Mouse (Mus musculus): Measurements from ENCODE around the gene Caly. TPM values are rescaled to one million over a fixed set of nuclear protein-coding genes. Genes with fewer than 3 reads are reported as not detected.

Gene Caly
- total RNA-seq, 4 experiments from 2014 or later = 0.29 to 0.78 (median 0.47) TPM

DNA sequence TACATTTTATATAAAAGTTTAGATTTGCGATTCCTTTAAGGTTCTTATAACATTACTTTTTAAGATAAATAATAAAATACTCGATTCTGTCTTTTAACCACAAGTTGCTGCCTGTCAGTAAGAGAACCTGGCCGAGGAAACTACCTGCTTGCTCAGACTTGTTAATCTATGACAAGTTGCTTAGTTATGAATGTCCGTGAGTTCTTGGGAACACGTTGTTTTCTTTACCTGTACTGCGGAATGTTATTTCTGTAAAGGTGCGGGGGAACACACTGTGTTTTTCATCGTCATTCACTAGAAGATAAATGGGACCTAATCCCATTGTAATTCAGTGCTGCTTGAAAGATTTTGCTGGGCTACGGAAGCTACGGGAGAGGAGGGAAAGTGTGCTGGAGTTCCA, 8.3 kb upstream of the Caly start:
- DNase-seq (ENCODE audit: low spot score in 2 of 2) = no peak

DNA sequence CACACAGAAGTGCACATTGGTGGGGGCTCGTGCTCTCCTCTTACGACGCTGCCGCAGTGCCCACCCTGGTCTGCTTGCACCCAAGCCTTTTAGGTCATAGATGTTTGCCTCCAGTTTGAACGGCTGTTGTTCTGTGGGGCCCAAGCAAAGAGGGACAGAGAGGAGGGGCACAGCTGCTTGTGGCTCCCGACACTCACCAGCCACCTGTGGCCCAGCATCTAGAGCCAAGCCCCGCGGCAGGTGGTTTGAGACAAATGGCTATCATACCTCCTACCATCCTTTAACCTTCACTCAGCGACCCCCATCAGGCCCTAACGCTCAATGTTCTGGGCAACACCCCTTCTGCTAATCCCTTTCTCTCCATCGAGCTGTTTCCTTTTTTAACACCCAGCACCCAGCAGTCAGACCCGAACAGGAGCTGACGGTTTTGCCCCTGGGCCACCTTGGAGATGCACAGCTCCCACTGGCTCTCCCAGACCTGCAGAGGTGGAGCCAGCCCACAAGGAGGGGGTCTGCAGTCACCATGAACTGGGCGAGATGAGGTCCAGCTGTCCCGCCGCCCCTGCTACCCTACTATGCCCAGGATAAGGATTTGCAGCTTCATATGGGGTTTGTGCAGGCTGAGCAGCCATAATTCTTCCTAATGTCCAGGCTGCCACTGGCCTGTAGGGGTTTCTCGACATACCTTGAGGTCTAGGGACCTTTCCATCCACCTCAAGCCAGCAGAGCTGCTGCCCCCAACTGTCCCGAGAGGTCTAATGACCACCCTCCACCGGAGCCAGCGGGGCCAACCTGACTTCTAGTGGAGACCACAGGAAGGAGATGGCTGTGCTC, 723 bp downstream of the Caly start:
- no peak for DNase-seq (ENCODE audit: low spot score in 2 of 2)

DNA sequence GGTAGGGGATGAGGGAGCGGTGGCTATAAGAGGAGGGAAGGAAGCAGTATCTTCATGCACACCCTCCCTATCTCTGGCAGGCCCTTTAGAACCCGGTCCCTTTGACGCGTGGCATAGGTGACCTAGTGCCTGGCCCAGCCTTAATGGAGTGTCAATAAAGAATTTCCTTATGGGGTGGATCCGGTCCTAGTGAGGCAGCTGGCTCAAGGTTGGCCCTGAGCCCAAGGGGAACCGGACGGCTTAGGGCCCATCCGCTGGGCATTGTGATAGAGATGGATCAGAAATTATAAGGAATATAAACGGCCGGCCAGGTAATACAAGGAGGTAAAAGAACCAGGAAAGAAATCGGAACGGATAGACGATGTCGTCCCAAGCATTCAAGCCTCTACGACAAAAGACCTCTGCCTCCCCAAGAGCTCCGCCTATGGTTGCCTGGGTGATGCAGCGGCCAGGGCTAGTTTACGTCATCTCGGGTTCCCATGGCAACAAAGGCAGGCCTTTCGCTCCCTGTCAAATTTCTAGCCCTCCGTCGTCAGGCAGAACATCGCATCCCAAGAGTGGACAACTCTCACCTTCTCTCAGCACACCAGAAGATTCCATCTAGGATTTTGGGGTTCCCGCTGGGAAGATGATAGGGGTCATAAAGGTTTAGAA, 1.7 kb downstream of the Caly start:
- DNase-seq (ENCODE audit: low spot score in 2 of 2) = no peak

GRCm38 (mm10) chr7:140078711-140079110, 3.6 kb downstream of the Caly start:
- DNase-seq (ENCODE audit: low spot score in 2 of 2) = peak in 1 of 2 experiments; percentile 31

DNA sequence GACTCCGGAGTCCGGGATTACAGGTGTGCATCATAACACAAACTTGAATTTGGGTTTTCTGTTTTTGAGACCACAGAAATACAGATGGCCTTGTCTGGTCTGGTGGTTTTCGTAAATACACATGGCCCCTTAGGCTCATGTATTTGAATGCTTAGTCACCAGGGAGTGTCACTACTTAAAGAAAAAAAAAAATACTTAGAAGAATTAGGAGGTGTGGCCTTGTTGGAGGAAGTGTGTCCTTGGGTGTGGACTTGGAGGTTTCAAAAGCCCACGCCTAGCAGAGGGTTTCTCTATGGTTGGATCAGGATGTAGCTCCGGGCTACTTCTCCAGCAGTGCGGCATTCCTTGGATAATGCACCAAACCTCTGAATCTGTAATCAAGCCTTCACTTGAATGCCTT, 4.7 kb downstream of the Caly start:
- DNase-seq (ENCODE audit: low spot score in 2 of 2) = no peak

DNA sequence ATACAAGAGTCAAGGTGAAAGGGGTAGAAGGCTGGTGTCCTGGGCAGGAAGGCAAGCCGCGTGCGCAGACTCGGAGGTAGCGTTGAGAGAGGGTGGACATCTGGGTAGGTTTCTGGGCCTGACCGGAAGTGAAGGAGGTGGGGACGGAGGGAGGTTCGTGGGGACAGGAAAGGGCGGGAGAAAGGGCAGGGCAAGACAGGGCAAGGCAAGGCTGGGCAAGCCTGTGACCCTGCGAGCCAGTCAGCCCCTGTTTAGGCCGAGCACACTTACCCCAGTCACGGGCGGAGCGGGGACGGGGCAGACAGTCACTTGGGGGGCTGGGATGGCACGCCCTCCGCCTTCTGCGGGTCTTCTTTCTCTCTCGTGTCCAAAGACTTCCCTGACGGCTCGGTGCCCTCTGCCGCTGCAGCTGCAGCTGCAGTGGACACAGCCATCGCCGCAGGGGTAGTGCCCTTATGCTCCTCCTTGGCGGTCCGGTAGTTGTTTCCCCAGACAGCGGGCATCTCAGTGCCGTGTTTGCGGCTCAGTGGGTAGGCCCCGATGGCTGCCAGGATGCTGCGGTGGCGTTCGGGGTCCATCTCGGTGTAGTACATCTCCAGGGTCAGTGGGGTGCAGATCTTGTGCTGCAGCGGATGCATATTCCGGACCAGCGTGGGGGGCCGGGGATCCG, 12.2 kb downstream of the Caly start:
- no peak for DNase-seq (ENCODE audit: low spot score in 2 of 2)

- DNase-seq (ENCODE audit: low spot score in 2 of 2) = no peak
These were observed 15.0 kb downstream of the Caly start for GRCm38 (mm10) chr7:140067397-140067796.

DNA sequence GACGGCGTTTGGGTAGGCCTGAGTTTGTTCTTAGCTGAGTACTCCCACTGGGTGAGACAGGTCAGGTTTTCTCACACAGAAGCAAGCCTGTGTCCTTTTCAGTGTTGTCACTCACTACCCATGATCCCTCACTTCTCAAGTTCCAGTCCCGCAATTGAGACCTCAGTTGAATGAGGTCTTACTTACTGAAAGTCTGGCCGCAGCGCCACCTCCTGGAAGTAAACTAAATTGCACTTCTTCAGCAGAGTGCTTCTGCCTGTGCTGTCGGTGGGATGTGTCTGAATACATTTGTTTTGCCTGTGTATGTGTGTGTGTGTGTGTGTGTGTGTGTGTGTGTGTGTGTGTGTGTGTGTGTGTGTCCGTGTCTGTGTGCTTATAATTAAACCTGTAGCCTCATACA, 19.3 kb downstream of the Caly start:
- peak; percentile 29 to 48 for DNase-seq (ENCODE audit: low spot score in 2 of 2)

DNA sequence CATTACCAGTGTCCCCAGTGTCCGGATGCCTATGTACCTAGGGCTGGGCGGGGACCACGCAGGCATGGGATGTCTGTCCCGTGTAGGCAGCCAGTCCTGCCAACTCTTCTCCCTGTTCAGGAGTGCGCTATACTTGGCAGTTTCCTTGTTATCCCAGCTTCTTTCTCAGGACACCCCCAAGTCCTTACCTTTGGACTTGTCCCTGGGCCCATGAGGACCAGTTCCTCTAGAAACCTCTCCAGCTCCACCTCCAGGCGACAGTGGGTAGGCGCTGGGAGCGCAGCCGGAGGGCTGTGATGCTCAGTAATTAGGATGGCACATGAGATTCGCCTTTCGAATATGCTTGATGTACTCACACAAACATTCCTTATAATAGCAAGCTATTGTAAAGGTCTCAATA, 20.0 kb downstream of the Caly start:
- DNase-seq (ENCODE audit: low spot score in 2 of 2) = no peak

GRCm38 (mm10) chr7:140061832-140062130, 20.6 kb downstream of the Caly start:
- no peak for DNase-seq (ENCODE audit: low spot score in 2 of 2)

GRCm38 (mm10) chr7:140060936-140061831, 21.2 kb downstream of the Caly start:
- no peak for DNase-seq (ENCODE audit: low spot score in 2 of 2)

DNA sequence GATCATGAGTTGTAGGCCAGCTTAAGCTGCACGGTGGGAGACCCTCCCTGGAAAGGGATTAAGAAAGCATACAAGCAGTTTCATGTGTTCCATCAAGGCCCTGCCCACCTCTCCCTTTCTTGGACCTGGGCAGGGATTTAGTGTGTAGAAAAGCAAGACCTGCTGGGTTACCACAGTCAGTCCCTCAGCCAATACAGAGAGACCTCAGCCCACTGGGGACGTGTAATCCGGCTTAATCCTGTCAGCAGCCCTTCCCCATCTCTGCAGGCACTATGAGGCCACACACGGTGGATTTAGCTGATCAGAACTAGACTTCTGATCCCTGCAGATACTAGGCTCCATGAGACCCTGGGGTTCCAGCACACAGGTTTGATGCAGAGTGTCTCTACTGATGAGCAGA, 22.7 kb downstream of the Caly start:
- no peak for DNase-seq (ENCODE audit: low spot score in 2 of 2)

GRCm38 (mm10) chr7:140058528-140058927, 23.8 kb downstream of the Caly start:
- no peak for DNase-seq (ENCODE audit: low spot score in 2 of 2)

- DNase-seq (ENCODE audit: low spot score in 2 of 2) = no peak
These were observed 24.6 kb downstream of the Caly start for GRCm38 (mm10) chr7:140057413-140058407.

DNA sequence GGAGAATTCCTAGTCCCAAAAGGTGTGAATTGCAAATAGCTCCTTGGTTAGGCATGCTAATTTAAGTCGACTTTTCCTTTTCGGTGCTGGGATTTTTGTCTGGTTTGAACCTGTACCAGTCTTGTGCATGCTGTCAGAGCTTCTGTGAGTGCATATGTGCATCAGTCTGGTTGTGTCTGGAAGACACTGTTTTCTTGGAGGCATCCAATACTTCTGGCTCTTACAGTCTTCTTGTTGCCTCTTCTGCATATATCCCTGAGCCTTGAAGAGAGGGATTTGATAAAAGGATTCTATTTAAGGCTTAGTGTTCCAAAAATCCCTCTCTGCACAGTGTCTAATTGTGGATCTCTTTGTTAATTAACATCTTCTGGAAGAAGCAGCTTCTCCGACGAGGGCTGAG, 28.2 kb downstream of the Caly start:
- DNase-seq (ENCODE audit: low spot score in 2 of 2) = no peak

DNA sequence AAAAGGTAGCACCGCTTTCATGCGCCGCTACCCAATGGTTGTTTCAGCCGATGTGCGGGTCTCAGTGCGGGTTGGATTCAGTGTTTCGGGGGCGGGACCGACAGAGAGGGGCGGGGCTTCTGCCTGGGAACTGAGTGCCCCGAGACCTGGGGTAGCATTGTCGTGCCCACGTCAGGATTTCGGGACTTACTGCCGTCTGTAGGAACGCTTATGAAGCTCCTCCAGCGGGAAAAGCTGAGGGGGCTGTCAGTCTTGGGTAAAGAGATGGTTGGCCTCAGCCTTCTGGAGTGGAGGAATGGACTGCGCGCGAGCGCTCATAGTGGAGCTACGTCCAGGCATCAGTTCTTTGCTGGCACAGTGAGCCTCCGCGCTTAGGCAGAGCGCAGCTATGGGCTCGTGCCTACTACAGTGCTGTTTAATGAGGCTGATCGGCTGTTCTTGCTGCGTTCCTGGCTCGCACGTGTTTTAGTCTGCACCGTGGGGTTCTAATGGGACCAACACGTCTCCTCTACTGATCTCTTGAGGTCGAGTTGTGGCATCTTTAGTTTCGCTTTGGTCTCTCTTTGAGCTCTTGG, 33.1 kb downstream of the Caly start:
- no peak for DNase-seq (ENCODE audit: low spot score in 2 of 2)

DNA sequence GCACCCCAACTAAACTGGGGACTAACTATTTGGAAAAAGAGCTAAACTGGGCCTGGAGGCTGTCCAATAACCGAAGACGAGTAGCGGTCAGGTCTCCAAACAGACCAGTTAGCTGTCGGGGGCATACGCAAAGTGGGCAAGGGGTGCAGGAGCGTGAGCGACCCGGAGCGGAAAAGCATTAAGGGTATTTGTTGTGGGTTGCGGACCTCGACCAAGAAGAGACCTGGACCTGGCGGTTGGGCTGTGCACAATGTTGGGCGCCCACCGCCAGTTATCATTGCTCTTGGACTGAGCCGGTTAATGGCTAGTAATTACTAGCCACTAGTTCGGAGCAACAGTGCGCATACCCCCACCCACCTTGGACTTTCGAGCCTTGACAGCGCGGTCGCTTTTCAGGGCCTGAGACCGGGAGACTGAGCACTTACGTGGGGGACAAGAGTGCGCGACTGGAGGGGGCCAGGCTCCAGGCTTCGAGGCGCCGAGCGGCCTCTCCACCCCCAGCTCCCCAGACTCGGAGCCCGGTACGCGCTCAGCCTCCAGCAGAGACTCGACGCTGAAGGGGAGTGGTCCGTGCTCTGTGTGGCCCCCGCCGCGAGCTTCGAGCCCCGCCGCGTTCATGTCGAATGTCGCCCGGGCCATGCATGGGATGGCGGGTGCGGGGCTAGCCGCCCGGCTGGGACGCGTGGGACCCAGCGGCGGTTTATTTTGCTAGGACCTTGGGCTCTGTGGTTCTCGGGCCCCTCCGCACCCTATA, 33.8 kb downstream of the Caly start, which contains the start of gene Msx3:
Gene Msx3, minus strand, starts transcription at position 729 of the 754 bp plus-strand sequence.
- DNase-seq (ENCODE audit: low spot score in 2 of 2) = no peak

DNA sequence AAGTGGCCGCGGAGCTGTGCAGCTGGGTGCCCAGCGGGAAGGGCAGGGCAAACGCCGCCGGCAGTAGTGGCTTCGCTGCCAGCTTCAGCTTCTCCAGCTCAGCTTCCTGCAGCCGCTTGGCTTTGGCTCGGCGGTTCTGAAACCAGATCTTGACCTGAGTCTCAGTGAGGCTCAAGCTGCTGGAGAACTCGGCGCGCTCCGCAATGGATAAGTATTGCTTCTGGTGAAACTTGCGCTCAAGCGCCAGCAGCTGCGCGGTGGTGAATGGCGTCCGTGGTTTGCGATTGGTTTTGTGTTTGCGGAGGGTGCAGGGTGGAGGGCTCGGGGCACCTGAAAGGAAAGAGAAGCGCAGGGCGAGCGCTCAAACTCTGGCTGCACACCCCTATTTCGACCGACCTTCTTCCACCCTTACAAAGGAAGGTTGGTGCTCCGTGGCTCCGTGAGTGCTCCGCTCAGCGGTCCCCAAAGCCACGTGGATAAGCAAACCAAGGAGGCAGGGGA, 34.5 kb downstream of the Caly start:
- no peak for DNase-seq (ENCODE audit: low spot score in 2 of 2)

GRCm38 (mm10) chr7:140045546-140045945, 36.8 kb downstream of the Caly start:
- DNase-seq (ENCODE audit: low spot score in 2 of 2) = no peak

Data from gastrocnemius, adult 8-10 months (tissue).